Mouse (Mus musculus): ENCODE results near the gene Coa3. TPM values are rescaled to one million over a fixed set of nuclear protein-coding genes. Genes with fewer than 3 reads are reported as not detected.

The Coa3 gene
- total RNA-seq, 2 experiments from 2014 or later: 10.6 to 29.8 TPM

- no peak for ATAC-seq (replicated peaks; ENCODE audit: low FRiP score, poor library complexity, severe bottlenecking)
Measured at GRCm38 (mm10) chr11:101230061-101230511, 48.8 kb downstream of the Coa3 start.

GRCm38 (mm10) chr11:101229361-101229900 is 49.5 kb downstream of the Coa3 start:
- ATAC-seq (replicated peaks; ENCODE audit: low FRiP score, poor library complexity, severe bottlenecking): no peak

Other genes starting within 250 kb of the Coa3 start
- 3.1 and 3.7 TPM in 2 replicates for gene Naglu, start 209.1 kb downstream of the Coa3 start, total RNA-seq (2015; ENCODE audit: low replicate concordance)
- 2.0 and 2.8 TPM in 2 replicates for gene Naglu, start 209.1 kb downstream of the Coa3 start, total RNA-seq (2017; ENCODE audit: low replicate concordance)
- gene Hsd17b1, start 200.7 kb downstream of the Coa3 start, total RNA-seq (2015; ENCODE audit: low replicate concordance): 2.1 TPM in 1 of 2 replicates, not detected in the other
- gene Hsd17b1, start 200.7 kb downstream of the Coa3 start, total RNA-seq (2017; ENCODE audit: low replicate concordance): 1.9 TPM in 1 of 2 replicates, not detected in the other
- gene Coasy, start 196.5 kb downstream of the Coa3 start, total RNA-seq (2015; ENCODE audit: low replicate concordance): 6.7 and 7.5 TPM in 2 replicates
- gene Coasy, start 196.5 kb downstream of the Coa3 start, total RNA-seq (2017; ENCODE audit: low replicate concordance): 3.8 and 9.6 TPM in 2 replicates
- 20.5 and 26.9 TPM in 2 replicates for gene Mlx, start 191.8 kb downstream of the Coa3 start, total RNA-seq (2015; ENCODE audit: low replicate concordance)
- 18.4 and 23.7 TPM in 2 replicates for gene Mlx, start 191.8 kb downstream of the Coa3 start, total RNA-seq (2017; ENCODE audit: low replicate concordance)
- 2.7 and 4.4 TPM in 2 replicates for gene Psmc3ip, start 183.7 kb downstream of the Coa3 start, total RNA-seq (2015; ENCODE audit: low replicate concordance)
- gene Psmc3ip, start 183.7 kb downstream of the Coa3 start, total RNA-seq (2017; ENCODE audit: low replicate concordance): 4.1 and 13.7 TPM in 2 replicates
- 35.7 and 40.3 TPM in 2 replicates for gene Retreg3, start 159.2 kb downstream of the Coa3 start, total RNA-seq (2015; ENCODE audit: low replicate concordance)
- gene Retreg3, start 159.2 kb downstream of the Coa3 start, total RNA-seq (2017; ENCODE audit: low replicate concordance): 88.4 and 93.1 TPM in 2 replicates
- 5.6 and 12.5 TPM in 2 replicates for gene Tubg1, start 159.2 kb downstream of the Coa3 start, total RNA-seq (2015; ENCODE audit: low replicate concordance)
- gene Tubg1, start 159.2 kb downstream of the Coa3 start, total RNA-seq (2017; ENCODE audit: low replicate concordance): 8.2 and 10.5 TPM in 2 replicates
- gene Tubg2, start 123.2 kb downstream of the Coa3 start, total RNA-seq (2015; ENCODE audit: low replicate concordance): not detected in 2 replicates
- not detected in 2 replicates for gene Tubg2, start 123.2 kb downstream of the Coa3 start, total RNA-seq (2017; ENCODE audit: low replicate concordance)
- gene Cntnap1, start 108.6 kb downstream of the Coa3 start, total RNA-seq (2015; ENCODE audit: low replicate concordance): 0.58 and 0.63 TPM in 2 replicates
- 0.17 TPM in 1 of 2 replicates, not detected in the other for gene Cntnap1, start 108.6 kb downstream of the Coa3 start, total RNA-seq (2017; ENCODE audit: low replicate concordance)
- gene Plekhh3, start 107.8 kb downstream of the Coa3 start, total RNA-seq (2015; ENCODE audit: low replicate concordance): not detected in 2 replicates
- 1.1 TPM in 1 of 2 replicates, not detected in the other for gene Plekhh3, start 107.8 kb downstream of the Coa3 start, total RNA-seq (2017; ENCODE audit: low replicate concordance)
- gene Ccr10, start 103.7 kb downstream of the Coa3 start, total RNA-seq (2015; ENCODE audit: low replicate concordance): 0.63 TPM in 1 of 2 replicates, not detected in the other
- not detected in 2 replicates for gene Ccr10, start 103.7 kb downstream of the Coa3 start, total RNA-seq (2017; ENCODE audit: low replicate concordance)
- gene Ezh1, start 52.7 kb downstream of the Coa3 start, total RNA-seq (2015; ENCODE audit: low replicate concordance): 161 and 177 TPM in 2 replicates
- 208 and 251 TPM in 2 replicates for gene Ezh1, start 52.7 kb downstream of the Coa3 start, total RNA-seq (2017; ENCODE audit: low replicate concordance)
- gene Ramp2, start 33.1 kb downstream of the Coa3 start, total RNA-seq (2015; ENCODE audit: low replicate concordance): 2.7 TPM in 1 of 2 replicates, not detected in the other
- gene Ramp2, start 33.1 kb downstream of the Coa3 start, total RNA-seq (2017; ENCODE audit: low replicate concordance): not detected in 2 replicates
- gene Vps25, start 25.4 kb downstream of the Coa3 start, total RNA-seq (2015; ENCODE audit: low replicate concordance): 83.8 and 91.5 TPM in 2 replicates
- 25.0 and 31.3 TPM in 2 replicates for gene Vps25, start 25.4 kb downstream of the Coa3 start, total RNA-seq (2017; ENCODE audit: low replicate concordance)
- gene Wnk4, start 18.5 kb downstream of the Coa3 start, total RNA-seq (2015; ENCODE audit: low replicate concordance): 2.3 and 17.7 TPM in 2 replicates
- 1.5 and 6.0 TPM in 2 replicates for gene Wnk4, start 18.5 kb downstream of the Coa3 start, total RNA-seq (2017; ENCODE audit: low replicate concordance)
- gene Cntd1, start 102 bp downstream of the Coa3 start, total RNA-seq (2015; ENCODE audit: low replicate concordance): 0.96 TPM in 1 of 2 replicates, not detected in the other
- gene Cntd1, start 102 bp downstream of the Coa3 start, total RNA-seq (2017; ENCODE audit: low replicate concordance): 2.2 and 5.4 TPM in 2 replicates
- gene Becn1, start 23.2 kb upstream of the Coa3 start, total RNA-seq (2015; ENCODE audit: low replicate concordance): 98.0 and 105 TPM in 2 replicates
- gene Becn1, start 23.2 kb upstream of the Coa3 start, total RNA-seq (2017; ENCODE audit: low replicate concordance): 362 and 618 TPM in 2 replicates
- 797 and 835 TPM in 2 replicates for gene Psme3, start 37.1 kb upstream of the Coa3 start, total RNA-seq (2015; ENCODE audit: low replicate concordance)
- 707 and 918 TPM in 2 replicates for gene Psme3, start 37.1 kb upstream of the Coa3 start, total RNA-seq (2017; ENCODE audit: low replicate concordance)
- gene Aoc2, start 45.9 kb upstream of the Coa3 start, total RNA-seq (2015; ENCODE audit: low replicate concordance): 47.1 and 65.0 TPM in 2 replicates
- gene Aoc2, start 45.9 kb upstream of the Coa3 start, total RNA-seq (2017; ENCODE audit: low replicate concordance): 44.1 and 45.0 TPM in 2 replicates
- gene Aoc3, start 51.5 kb upstream of the Coa3 start, total RNA-seq (2015; ENCODE audit: low replicate concordance): 4.0 and 6.9 TPM in 2 replicates
- gene Aoc3, start 51.5 kb upstream of the Coa3 start, total RNA-seq (2017; ENCODE audit: low replicate concordance): 2.9 and 6.6 TPM in 2 replicates
- gene G6pc, start 88.4 kb upstream of the Coa3 start, total RNA-seq (2015; ENCODE audit: low replicate concordance): not detected in 2 replicates
- 0.70 TPM in 1 of 2 replicates, not detected in the other for gene G6pc, start 88.4 kb upstream of the Coa3 start, total RNA-seq (2017; ENCODE audit: low replicate concordance)
- gene Aarsd1, start 138.5 kb upstream of the Coa3 start, total RNA-seq (2015; ENCODE audit: low replicate concordance): 2.9 and 5.2 TPM in 2 replicates
- 4.6 and 17.4 TPM in 2 replicates for gene Aarsd1, start 138.5 kb upstream of the Coa3 start, total RNA-seq (2017; ENCODE audit: low replicate concordance)
- gene Gm27029, start 145.7 kb upstream of the Coa3 start, total RNA-seq (2015; ENCODE audit: low replicate concordance): not detected in 2 replicates
- not detected in 2 replicates for gene Gm27029, start 145.7 kb upstream of the Coa3 start, total RNA-seq (2017; ENCODE audit: low replicate concordance)
- gene Rundc1, start 146.0 kb upstream of the Coa3 start, total RNA-seq (2015; ENCODE audit: low replicate concordance): 2.1 and 3.3 TPM in 2 replicates
- gene Rundc1, start 146.0 kb upstream of the Coa3 start, total RNA-seq (2017; ENCODE audit: low replicate concordance): 0.56 and 2.7 TPM in 2 replicates
- 2.9 TPM in 1 of 2 replicates, not detected in the other for gene Ptges3l, start 146.2 kb upstream of the Coa3 start, total RNA-seq (2015; ENCODE audit: low replicate concordance)
- not detected in 2 replicates for gene Ptges3l, start 146.2 kb upstream of the Coa3 start, total RNA-seq (2017; ENCODE audit: low replicate concordance)
- 108 and 182 TPM in 2 replicates for gene Rpl27, start 163.2 kb upstream of the Coa3 start, total RNA-seq (2015; ENCODE audit: low replicate concordance)
- 176 and 239 TPM in 2 replicates for gene Rpl27, start 163.2 kb upstream of the Coa3 start, total RNA-seq (2017; ENCODE audit: low replicate concordance)
- gene Ifi35, start 169.3 kb upstream of the Coa3 start, total RNA-seq (2015; ENCODE audit: low replicate concordance): 71.9 and 78.0 TPM in 2 replicates
- gene Ifi35, start 169.3 kb upstream of the Coa3 start, total RNA-seq (2017; ENCODE audit: low replicate concordance): 62.4 and 81.0 TPM in 2 replicates
- not detected in 2 replicates for gene Rnd2, start 185.9 kb upstream of the Coa3 start, total RNA-seq (2015; ENCODE audit: low replicate concordance)
- gene Rnd2, start 185.9 kb upstream of the Coa3 start, total RNA-seq (2017; ENCODE audit: low replicate concordance): 1.4 TPM in 1 of 2 replicates, not detected in the other
- gene Vat1, start 187.1 kb upstream of the Coa3 start, total RNA-seq (2015; ENCODE audit: low replicate concordance): 12.3 and 16.1 TPM in 2 replicates
- 6.7 and 8.1 TPM in 2 replicates for gene Vat1, start 187.1 kb upstream of the Coa3 start, total RNA-seq (2017; ENCODE audit: low replicate concordance)